Mouse (Mus musculus) liver, embryonic 16.5 days (tissue): ENCODE results near the gene Glis1. TPM values are rescaled to one million over a fixed set of nuclear protein-coding genes. Genes with fewer than 3 reads are reported as not detected.

Experiments
- ATAC-seq: fragments of 200-750 bp; cut with Nextera tagmentation; 2 replicates; pipeline ENCODE4 v1.8.0; 2017; ENCODE audit warnings: low read depth, mild to moderate bottlenecking, moderate number of reproducible peaks, moderate library complexity
- H3K27ac ChIP-seq: fragments of 300-500 bp; sonication (generic); 2 replicates; pipeline ENCODE4 v1.5.1; 2014; ENCODE audit warnings: mild to moderate bottlenecking, low read length
- H3K27me3 ChIP-seq: fragments of 300-500 bp; sonication (generic); 2 replicates; pipeline ENCODE4 v1.6.1; 2014; ENCODE audit warnings: low read depth, low read length, mixed read lengths; ENCODE audit not compliant: control insufficient read depth, insufficient read depth
- H3K36me3 ChIP-seq: fragments of 300-500 bp; sonication (generic); 2 replicates; pipeline ENCODE4 v1.6.1; 2014; ENCODE audit warnings: mild to moderate bottlenecking; ENCODE audit not compliant: control insufficient read depth, insufficient read depth
- H3K4me1 ChIP-seq: fragments of 300-500 bp; sonication (generic); 2 replicates; pipeline ENCODE4 v1.6.1; 2014; ENCODE audit warnings: low read depth, low read length, mixed read lengths; ENCODE audit not compliant: control insufficient read depth
- H3K4me2 ChIP-seq: fragments of 300-500 bp; sonication (generic); 2 replicates; pipeline ENCODE4 v1.6.1; 2014; ENCODE audit warnings: low read depth, low read length, mixed read lengths
- H3K4me3 ChIP-seq: fragments of 300-500 bp; sonication (generic); 2 replicates; pipeline ENCODE4 v1.5.1; 2014; ENCODE audit warnings: low read depth, mild to moderate bottlenecking, low read length
- H3K9ac ChIP-seq: fragments of 300-500 bp; sonication (generic); 2 replicates; pipeline ENCODE4 v1.6.1; 2014; ENCODE audit warnings: low read depth, low read length
- H3K9me3 ChIP-seq: fragments of 300-500 bp; sonication (generic); replicated peaks from 2 replicates; pipeline ENCODE4 v1.6.1; 2016; ENCODE audit warnings: low read length; ENCODE audit not compliant: control insufficient read depth
- WGBS: fragments of 180-500 bp; shearing (Covaris S2); extraction: QIAGEN DNeasy Blood & Tissue Kit; methylation state at CpG from one replicate; pipeline ENCODE4 v1.1.7; 2014; ENCODE audit not compliant: insufficient replicate concordance; 5-methylcytosine and 5-hydroxymethylcytosine counted together
- polyA plus RNA-seq: library from polyadenylated mRNA; unstranded; fragments of >200 nt; fragmentation: Nextera tagmentation; extraction: Ambion mirVana; gene quantifications from 2 replicates; pipeline ENCODE4 v1.2.1, GENCODE M21; 2015

Gene Glis1
- polyA plus RNA-seq, 1 experiment from 2014 or later = 0.55 TPM

DNA sequence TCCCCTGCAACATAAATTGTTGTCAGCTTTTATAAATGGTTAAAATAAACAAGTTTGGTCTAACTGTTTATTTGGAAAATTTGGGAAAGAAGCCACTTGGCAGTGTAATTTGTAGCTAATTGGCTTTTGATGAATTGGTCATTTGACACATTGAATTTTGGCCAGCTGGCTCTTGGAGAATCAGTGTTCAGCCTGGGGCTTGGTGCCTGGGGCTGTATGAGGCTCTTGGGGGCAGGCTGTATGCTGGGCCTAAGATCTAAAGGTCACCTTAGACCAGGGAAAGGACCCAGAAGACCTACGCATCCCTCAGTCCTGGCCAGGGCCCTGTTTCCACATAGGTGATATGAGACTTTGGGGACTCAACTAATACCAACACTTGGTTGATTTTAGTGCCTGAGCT is 111.3 kb downstream of the Glis1 start:
- Histone ChIP-seq H3K4me2 (no peak overlapping the region), H3K9me3 (no peaks in the 10 kb centered on the region), H3K9ac (no peak overlapping the region), H3K4me3 (no peak overlapping the region), H3K27me3 (no peaks in the 10 kb centered on the region), H3K4me1 (no peaks in the 10 kb centered on the region), H3K36me3 (no peaks in the 10 kb centered on the region), H3K27ac (no peak overlapping the region)
- WGBS = 57% methylated on average over 1 of the region's 1 CpGs
- ATAC-seq = no peak

DNA sequence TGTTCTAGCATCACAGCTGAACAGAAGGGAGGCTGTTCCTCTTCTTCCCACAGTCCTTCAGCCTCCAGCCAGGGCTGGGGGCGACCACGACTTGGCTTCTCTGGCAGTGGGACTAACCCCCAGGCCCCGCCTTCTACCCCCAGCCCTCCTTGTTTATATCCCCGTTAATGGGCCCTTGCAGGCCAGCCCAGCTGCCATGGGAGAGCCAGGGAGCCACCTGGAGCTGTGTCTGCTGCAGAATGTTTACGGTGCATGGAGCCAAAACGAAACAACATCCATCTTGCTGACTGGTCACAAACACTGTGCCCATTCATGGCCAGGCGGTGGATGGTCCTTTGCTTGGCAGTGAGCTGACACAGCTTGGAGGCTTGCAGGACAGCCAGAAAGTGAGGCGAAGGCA is 112.1 kb downstream of the Glis1 start:
- Histone ChIP-seq H3K36me3 (no peaks in the 10 kb centered on the region), H3K4me1 (no peaks in the 10 kb centered on the region), H3K4me2 (no peak overlapping the region), H3K9ac (no peak overlapping the region), H3K4me3 (no peak overlapping the region), H3K9me3 (no peaks in the 10 kb centered on the region), H3K27me3 (no peaks in the 10 kb centered on the region), H3K27ac (no peak overlapping the region)
- 56% methylated on average over 8 of the region's 8 CpGs for WGBS
- ATAC-seq = no peak

DNA sequence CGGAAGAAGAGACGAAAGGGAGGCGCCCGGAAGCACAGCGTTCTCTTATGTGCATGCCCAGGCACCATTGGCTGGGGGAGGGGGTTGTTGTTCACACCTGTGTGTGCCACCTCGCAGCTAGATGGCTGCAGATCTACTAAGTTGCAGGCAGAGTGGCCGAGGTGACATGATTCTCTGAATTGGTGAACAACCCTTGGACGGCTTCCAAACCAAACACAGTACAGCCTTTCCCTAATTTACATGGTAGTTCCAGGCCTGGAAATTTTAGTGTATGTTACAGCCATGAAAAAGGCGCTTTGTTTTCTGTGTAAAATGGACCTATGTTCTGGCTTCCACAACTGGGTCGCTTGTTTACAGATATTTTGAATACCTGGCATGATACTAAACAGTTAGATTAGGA is 115.7 kb downstream of the Glis1 start:
- no peak overlapping the region for H3K4me3 ChIP-seq
- no peak overlapping the region for H3K4me2 ChIP-seq
- no peaks in the 10 kb centered on the region for H3K36me3 ChIP-seq
- no peak for ATAC-seq
- 67% methylated on average over 10 of the region's 10 CpGs for WGBS
- H3K9ac ChIP-seq = no peak overlapping the region
- H3K27me3 ChIP-seq = no peaks in the 10 kb centered on the region
- no peak overlapping the region for H3K27ac ChIP-seq
- H3K9me3 ChIP-seq = no peaks in the 10 kb centered on the region
- H3K4me1 ChIP-seq = no peaks in the 10 kb centered on the region

GRCm38 (mm10) chr4:107550546-107550945 is 116.2 kb downstream of the Glis1 start:
- Histone ChIP-seq H3K27me3 (no peaks in the 10 kb centered on the region), H3K9me3 (no peaks in the 10 kb centered on the region), H3K4me3 (no peak overlapping the region), H3K9ac (no peak overlapping the region), H3K4me2 (no peak overlapping the region), H3K36me3 (no peaks in the 10 kb centered on the region), H3K27ac (no peak overlapping the region), H3K4me1 (no peaks in the 10 kb centered on the region)
- 63% methylated on average over 3 of the region's 3 CpGs for WGBS
- ATAC-seq = no peak

GRCm38 (mm10) chr4:107552696-107553095 is 118.3 kb downstream of the Glis1 start:
- Histone ChIP-seq H3K9me3 (no peaks in the 10 kb centered on the region), H3K4me2 (no peak overlapping the region), H3K4me3 (no peak overlapping the region), H3K27me3 (no peaks in the 10 kb centered on the region), H3K36me3 (no peaks in the 10 kb centered on the region), H3K9ac (no peak overlapping the region), H3K4me1 (no peaks in the 10 kb centered on the region), H3K27ac (no peak overlapping the region)
- ATAC-seq = no peak
- 55% methylated on average over 5 of the region's 5 CpGs for WGBS

GRCm38 (mm10) chr4:107553774-107554173 is 119.4 kb downstream of the Glis1 start:
- Histone ChIP-seq H3K4me2 (no peak overlapping the region), H3K4me3 (no peak overlapping the region), H3K27me3 (no peaks in the 10 kb centered on the region), H3K9me3 (no peaks in the 10 kb centered on the region), H3K4me1 (no peaks in the 10 kb centered on the region), H3K9ac (no peak overlapping the region), H3K36me3 (no peaks in the 10 kb centered on the region), H3K27ac (no peak overlapping the region)
- 37% methylated on average over 5 of the region's 5 CpGs for WGBS
- ATAC-seq = no peak

GRCm38 (mm10) chr4:107558801-107559200 is 124.4 kb downstream of the Glis1 start:
- no peaks in the 10 kb centered on the region for H3K4me1 ChIP-seq
- H3K9ac ChIP-seq = no peak overlapping the region
- H3K36me3 ChIP-seq = no peaks in the 10 kb centered on the region
- H3K4me3 ChIP-seq = no peak overlapping the region
- H3K9me3 ChIP-seq = no peaks in the 10 kb centered on the region
- H3K27ac ChIP-seq = no peak overlapping the region
- WGBS = 25% methylated on average over 3 of the region's 3 CpGs
- no peak for ATAC-seq
- no peaks in the 10 kb centered on the region for H3K27me3 ChIP-seq
- H3K4me2 ChIP-seq = no peak overlapping the region

GRCm38 (mm10) chr4:107561056-107561455 is 126.7 kb downstream of the Glis1 start:
- H3K36me3 ChIP-seq = no peaks in the 10 kb centered on the region
- no peak overlapping the region for H3K4me2 ChIP-seq
- no peaks in the 10 kb centered on the region for H3K4me1 ChIP-seq
- H3K9ac ChIP-seq = no peak overlapping the region
- ATAC-seq = no peak
- H3K4me3 ChIP-seq = no peak overlapping the region
- no peak overlapping the region for H3K27ac ChIP-seq
- no peaks in the 10 kb centered on the region for H3K9me3 ChIP-seq
- no peaks in the 10 kb centered on the region for H3K27me3 ChIP-seq
- WGBS = 57% methylated on average over 2 of the region's 2 CpGs

- Histone ChIP-seq H3K36me3 (no peaks in the 10 kb centered on the region), H3K9ac (no peak overlapping the region), H3K4me1 (no peaks in the 10 kb centered on the region), H3K9me3 (no peaks in the 10 kb centered on the region), H3K27me3 (no peaks in the 10 kb centered on the region), H3K4me3 (no peak overlapping the region), H3K27ac (no peak overlapping the region), H3K4me2 (no peak overlapping the region)
- WGBS = 71% methylated on average over 21 of the region's 21 CpGs
- ATAC-seq = no peak
Observed at GRCm38 (mm10) chr4:107568159-107568558, 133.8 kb downstream of the Glis1 start.
